Mouse (Mus musculus) forebrain, embryonic 15.5 days (tissue): Measurements from ENCODE around the gene Bbs9. TPM values are rescaled to one million over a fixed set of nuclear protein-coding genes. Genes with fewer than 3 reads are reported as not detected.

Source experiments
- ATAC-seq: fragments of 200-750 bp; cut with Nextera tagmentation; replicated peaks from 2 replicates; pipeline ENCODE4 v1.8.0; 2017; ENCODE audit warnings: mild to moderate bottlenecking, moderate TSS enrichment, moderate library complexity
- H3K27ac ChIP-seq: fragments of 300-500 bp; sonication (generic); replicated peaks from 2 replicates; pipeline ENCODE4 v1.5.1; 2015; ENCODE audit warnings: mild to moderate bottlenecking, inconsistent platforms
- H3K27me3 ChIP-seq: fragments of 300-500 bp; sonication (generic); 2 replicates; pipeline ENCODE4 v1.6.1; 2015; ENCODE audit warnings: inconsistent platforms
- H3K36me3 ChIP-seq: fragments of 300-500 bp; sonication (generic); 2 replicates; pipeline ENCODE4 v1.6.1; 2015; ENCODE audit warnings: mild to moderate bottlenecking, inconsistent platforms
- H3K4me1 ChIP-seq: fragments of 300-500 bp; sonication (generic); 2 replicates; pipeline ENCODE4 v1.6.1; 2015; ENCODE audit warnings: inconsistent platforms
- H3K4me2 ChIP-seq: fragments of 300-500 bp; sonication (generic); replicated peaks from 2 replicates; pipeline ENCODE4 v1.6.1; 2015; ENCODE audit warnings: mild to moderate bottlenecking, inconsistent platforms
- H3K4me3 ChIP-seq: fragments of 300-500 bp; sonication (generic); 2 replicates; pipeline ENCODE4 v1.5.1; 2015; ENCODE audit warnings: mild to moderate bottlenecking, inconsistent platforms
- H3K9ac ChIP-seq: fragments of 300-500 bp; sonication (generic); replicated peaks from 2 replicates; pipeline ENCODE4 v1.6.1; 2015; ENCODE audit warnings: mild to moderate bottlenecking, inconsistent platforms
- H3K9me3 ChIP-seq: fragments of 300-500 bp; sonication (generic); 2 replicates; pipeline ENCODE4 v1.6.1; 2016; ENCODE audit warnings: inconsistent platforms
- WGBS: fragments of 180-500 bp; shearing (Covaris S2); methylation state at CpG from one replicate; pipeline ENCODE4 v1.1.7; 2015; ENCODE audit warnings: mixed read lengths; 5-methylcytosine and 5-hydroxymethylcytosine counted together
- polyA plus RNA-seq: library from polyadenylated mRNA; unstranded; fragments of >200 nt; fragmentation: Nextera tagmentation; extraction: Ambion mirVana; gene quantifications from 2 replicates; pipeline ENCODE4 v1.2.1, GENCODE M21; 2015

Gene Bbs9
- polyA plus RNA-seq, 1 experiment from 2014 or later = 20.8 TPM

- H3K4me1 ChIP-seq = no peaks in the 10 kb centered on the region
- H3K4me3 ChIP-seq = no peak overlapping the region
- H3K27me3 ChIP-seq = no peaks in the 10 kb centered on the region
- no peak overlapping the region for H3K4me2 ChIP-seq
- no peaks in the 10 kb centered on the region for H3K9me3 ChIP-seq
- H3K27ac ChIP-seq = no peak overlapping the region
- 0 out of 2 replicates have a peak, but pooled peaks have one; percentile 19 for ATAC-seq
- WGBS = 58% methylated on average over 9 of the region's 9 CpGs
- no peaks in the 10 kb centered on the region for H3K36me3 ChIP-seq
- H3K9ac ChIP-seq = no peak overlapping the region
Measured at GRCm38 (mm10) chr9:22624966-22625365, 149.5 kb downstream of the Bbs9 start.

GRCm38 (mm10) chr9:22626014-22626413 lies 150.5 kb downstream of the Bbs9 start:
- Histone ChIP-seq H3K9me3 (no peaks in the 10 kb centered on the region), H3K4me2 (no peak overlapping the region), H3K27me3 (no peaks in the 10 kb centered on the region), H3K9ac (no peak overlapping the region), H3K27ac (no peak overlapping the region), H3K36me3 (no peaks in the 10 kb centered on the region), H3K4me1 (no peaks in the 10 kb centered on the region), H3K4me3 (no peak overlapping the region)
- ATAC-seq = no peak
- 92% methylated on average over 3 of the region's 3 CpGs for WGBS

DNA sequence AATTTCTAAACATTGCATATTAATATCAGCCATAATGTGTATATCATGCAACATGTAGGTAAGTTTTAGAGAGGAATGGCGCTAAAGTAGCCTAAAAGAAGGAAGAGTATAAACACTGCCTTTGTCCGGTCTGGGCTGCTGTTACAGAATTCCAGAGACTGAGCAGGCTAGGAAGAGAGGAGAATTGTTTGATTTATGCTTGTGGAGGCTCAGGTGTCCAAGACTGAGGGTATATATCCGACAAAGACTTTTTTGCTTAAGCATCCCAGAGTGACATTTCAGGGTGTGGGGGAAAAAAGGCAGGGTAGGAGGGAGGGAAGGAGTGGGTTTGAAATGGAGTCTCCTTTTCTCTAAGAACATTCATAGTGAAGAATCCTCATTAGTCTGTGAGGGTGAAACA lies 152.4 kb downstream of the Bbs9 start:
- H3K4me2 ChIP-seq = no peak overlapping the region
- no peak overlapping the region for H3K27ac ChIP-seq
- ATAC-seq = no peak
- no peak overlapping the region for H3K4me3 ChIP-seq
- H3K9me3 ChIP-seq = no peaks in the 10 kb centered on the region
- WGBS = 82% methylated on average over 3 of the region's 3 CpGs
- no peaks in the 10 kb centered on the region for H3K4me1 ChIP-seq
- no peaks in the 10 kb centered on the region for H3K36me3 ChIP-seq
- H3K27me3 ChIP-seq = no peaks in the 10 kb centered on the region
- H3K9ac ChIP-seq = no peak overlapping the region

GRCm38 (mm10) chr9:22632800-22633485 lies 157.4 kb downstream of the Bbs9 start:
- WGBS = 89% methylated on average over 9 of the region's 9 CpGs
- no peak overlapping the region for H3K27ac ChIP-seq
- no peaks in the 10 kb centered on the region for H3K4me1 ChIP-seq
- no peak overlapping the region for H3K4me2 ChIP-seq
- no peaks in the 10 kb centered on the region for H3K9me3 ChIP-seq
- ATAC-seq = no peak
- no peaks in the 10 kb centered on the region for H3K36me3 ChIP-seq
- no peak overlapping the region for H3K4me3 ChIP-seq
- no peak overlapping the region for H3K9ac ChIP-seq
- H3K27me3 ChIP-seq = no peaks in the 10 kb centered on the region

DNA sequence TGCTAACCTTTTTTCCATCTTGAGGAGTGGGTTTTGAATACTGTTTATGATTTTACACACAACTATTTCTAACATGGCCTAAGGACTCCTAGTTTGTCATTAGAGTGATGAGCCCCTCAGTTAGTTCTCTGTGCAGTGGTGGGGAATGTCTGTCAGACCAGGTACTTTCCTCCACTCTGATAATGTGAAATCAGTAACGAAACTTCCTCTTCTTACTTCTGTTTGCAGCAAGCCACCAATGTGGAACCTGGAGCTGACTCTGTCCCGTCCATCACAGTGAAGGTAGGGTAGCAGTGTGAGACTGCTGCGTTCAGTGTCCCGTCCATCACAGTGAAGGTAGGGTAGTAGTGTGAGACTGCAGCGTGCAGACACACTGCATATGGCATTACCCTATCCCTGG lies 163.0 kb downstream of the Bbs9 start:
- H3K27ac ChIP-seq = no peak overlapping the region
- H3K4me2 ChIP-seq = no peak overlapping the region
- ATAC-seq = no peak
- no peaks in the 10 kb centered on the region for H3K36me3 ChIP-seq
- no peaks in the 10 kb centered on the region for H3K9me3 ChIP-seq
- no peaks in the 10 kb centered on the region for H3K27me3 ChIP-seq
- no peak overlapping the region for H3K4me3 ChIP-seq
- H3K4me1 ChIP-seq = no peaks in the 10 kb centered on the region
- 93% methylated on average over 5 of the region's 5 CpGs for WGBS
- no peak overlapping the region for H3K9ac ChIP-seq

DNA sequence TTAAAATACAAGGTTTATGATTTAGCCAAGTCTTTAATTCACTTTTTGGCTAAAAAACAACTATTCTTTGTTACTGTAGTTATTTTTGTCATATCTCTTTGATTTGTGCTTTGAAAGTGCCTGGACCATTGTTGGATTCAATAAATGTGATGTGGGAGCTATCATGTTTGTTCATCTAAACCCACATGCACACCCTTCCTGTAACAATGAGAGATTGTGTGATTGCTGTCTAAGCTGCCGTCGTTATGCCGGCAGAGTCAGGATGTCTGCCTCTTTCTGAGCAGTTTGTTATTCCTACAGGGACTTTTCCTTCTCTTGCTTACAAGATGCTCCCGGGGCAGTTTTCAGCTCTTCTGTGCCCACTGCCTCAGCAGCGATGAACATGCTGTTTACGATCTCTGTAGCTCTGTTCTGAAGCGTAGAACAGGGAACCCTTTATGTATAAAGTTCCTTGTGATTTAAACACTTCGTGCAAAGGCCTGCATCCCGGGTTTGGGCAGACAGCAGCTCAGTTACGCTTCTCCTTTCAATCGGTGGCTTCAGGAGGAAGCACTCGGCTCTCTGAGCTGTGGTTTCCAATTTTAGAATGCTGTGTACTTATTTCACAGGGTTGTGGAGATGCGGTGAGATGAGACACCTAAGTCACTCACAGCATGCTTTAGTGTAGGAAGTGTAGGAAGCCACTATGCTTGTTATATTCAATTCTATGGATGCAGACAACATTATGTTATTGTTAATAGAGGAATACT lies 165.3 kb downstream of the Bbs9 start:
- Histone ChIP-seq H3K9ac (no peak overlapping the region), H3K4me1 (no peaks in the 10 kb centered on the region), H3K9me3 (no peaks in the 10 kb centered on the region), H3K27me3 (no peaks in the 10 kb centered on the region), H3K27ac (no peak overlapping the region; the same call in 1 of the 2 replicates), H3K4me3 (no peak overlapping the region), H3K36me3 (no peaks in the 10 kb centered on the region), H3K4me2 (no peak overlapping the region)
- 62% methylated on average over 13 of the region's 13 CpGs for WGBS
- no peak for ATAC-seq

GRCm38 (mm10) chr9:22645844-22646390 lies 170.4 kb downstream of the Bbs9 start:
- H3K9me3 ChIP-seq = no peaks in the 10 kb centered on the region
- WGBS = 93% methylated on average over 6 of the region's 6 CpGs
- no peaks in the 10 kb centered on the region for H3K36me3 ChIP-seq

DNA sequence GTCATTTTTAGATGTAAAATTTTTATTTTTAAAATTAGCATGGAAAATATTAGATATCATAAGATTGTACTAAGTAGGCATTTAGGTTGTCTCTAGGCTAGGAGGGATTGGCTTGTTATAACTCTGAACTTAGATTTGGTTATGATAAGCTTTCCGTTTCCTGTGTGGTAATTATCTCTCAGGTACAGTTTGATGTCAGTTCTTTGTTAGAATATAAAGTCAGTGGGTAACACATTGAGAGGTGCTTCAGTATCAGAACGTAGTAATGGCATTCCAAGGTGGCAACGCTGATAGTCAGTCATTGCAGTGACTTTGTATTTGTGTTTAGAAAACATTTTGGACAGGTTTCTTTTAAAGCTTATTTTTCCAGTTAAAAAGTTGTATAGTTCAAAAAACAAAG lies 170.9 kb downstream of the Bbs9 start:
- no peak overlapping the region for H3K4me3 ChIP-seq
- H3K9me3 ChIP-seq = no peaks in the 10 kb centered on the region
- no peak overlapping the region for H3K4me2 ChIP-seq
- no peaks in the 10 kb centered on the region for H3K36me3 ChIP-seq
- no peak overlapping the region for H3K27ac ChIP-seq
- no peaks in the 10 kb centered on the region for H3K27me3 ChIP-seq
- WGBS = 89% methylated on average over 3 of the region's 3 CpGs
- H3K4me1 ChIP-seq = no peaks in the 10 kb centered on the region
- no peak for ATAC-seq
- no peak overlapping the region for H3K9ac ChIP-seq

More at GRCm38 (mm10) chr9:22645844-22646390, 170.4 kb downstream of the Bbs9 start:
- ATAC-seq = no peak
- Histone ChIP-seq H3K27ac (no peak overlapping the region), H3K27me3 (no peaks in the 10 kb centered on the region), H3K4me3 (no peak overlapping the region), H3K4me2 (no peak overlapping the region), H3K9ac (no peak overlapping the region), H3K4me1 (no peaks in the 10 kb centered on the region)

- Histone ChIP-seq H3K36me3 (no peaks in the 10 kb centered on the region), H3K27ac (no peak overlapping the region)
- 98% methylated on average over 3 of the region's 3 CpGs for WGBS
Measured at GRCm38 (mm10) chr9:22648163-22648562, 172.6 kb downstream of the Bbs9 start.

GRCm38 (mm10) chr9:22649606-22650005 lies 174.1 kb downstream of the Bbs9 start:
- Histone ChIP-seq H3K4me3 (no peak overlapping the region), H3K4me1 (no peaks in the 10 kb centered on the region), H3K36me3 (no peaks in the 10 kb centered on the region), H3K9me3 (no peaks in the 10 kb centered on the region), H3K27ac (no peak overlapping the region), H3K27me3 (no peaks in the 10 kb centered on the region), H3K9ac (no peak overlapping the region), H3K4me2 (no peak overlapping the region)
- no peak for ATAC-seq
- 90% methylated on average over 10 of the region's 10 CpGs for WGBS

More at GRCm38 (mm10) chr9:22648163-22648562, 172.6 kb downstream of the Bbs9 start:
- Histone ChIP-seq H3K9me3 (no peaks in the 10 kb centered on the region), H3K27me3 (no peaks in the 10 kb centered on the region), H3K4me3 (no peak overlapping the region), H3K4me2 (no peak overlapping the region), H3K9ac (no peak overlapping the region), H3K4me1 (no peaks in the 10 kb centered on the region)
- ATAC-seq = no peak

DNA sequence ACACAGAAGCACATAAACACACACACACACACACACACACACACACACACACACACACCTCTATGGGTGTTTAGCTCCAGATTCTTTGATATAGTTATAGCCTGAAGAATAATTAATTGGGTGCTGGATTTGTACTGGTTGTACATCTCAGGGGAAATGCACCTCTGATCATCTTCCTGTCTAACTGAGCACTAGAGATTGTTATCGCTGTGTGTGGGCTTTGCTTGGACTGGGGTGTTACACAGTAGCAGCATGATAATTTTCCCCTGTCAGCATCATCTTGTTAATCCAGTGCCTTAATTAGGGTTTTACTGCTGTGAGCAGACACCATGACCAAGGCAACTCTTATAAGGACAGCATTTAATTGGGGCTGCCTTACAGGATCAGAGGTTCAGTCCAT lies 175.3 kb downstream of the Bbs9 start:
- H3K27me3 ChIP-seq = no peaks in the 10 kb centered on the region
- no peaks in the 10 kb centered on the region for H3K9me3 ChIP-seq
- WGBS = 95% methylated on average over 1 of the region's 1 CpGs
- no peak overlapping the region for H3K4me2 ChIP-seq
- H3K9ac ChIP-seq = no peak overlapping the region
- H3K36me3 ChIP-seq = no peaks in the 10 kb centered on the region
- H3K4me1 ChIP-seq = no peaks in the 10 kb centered on the region
- H3K27ac ChIP-seq = no peak overlapping the region
- ATAC-seq = no peak
- H3K4me3 ChIP-seq = no peak overlapping the region

DNA sequence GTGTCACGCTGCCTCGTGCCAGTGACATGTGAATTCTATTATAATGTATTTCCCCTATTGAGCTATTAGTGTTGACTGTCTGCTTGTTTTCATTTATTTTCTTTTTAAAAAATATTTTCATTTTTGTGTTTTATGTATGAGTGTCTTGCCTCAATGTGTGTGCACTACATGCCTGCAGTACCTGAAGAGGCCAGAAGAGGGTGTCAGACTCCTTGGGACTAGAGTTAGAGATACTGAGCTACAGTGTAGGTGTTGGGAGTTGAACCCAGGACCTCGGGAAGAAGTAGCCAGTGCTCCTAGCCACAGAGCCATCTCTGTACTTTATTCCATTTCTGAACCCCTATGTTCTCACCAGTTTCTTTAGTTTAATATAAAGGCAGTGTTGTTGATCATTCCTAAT lies 176.1 kb downstream of the Bbs9 start:
- H3K27ac ChIP-seq = no peak overlapping the region
- no peak for ATAC-seq
- H3K4me3 ChIP-seq = no peak overlapping the region
- no peaks in the 10 kb centered on the region for H3K9me3 ChIP-seq
- H3K4me2 ChIP-seq = no peak overlapping the region
- no peak overlapping the region for H3K9ac ChIP-seq
- H3K36me3 ChIP-seq = no peaks in the 10 kb centered on the region
- WGBS = 93% methylated on average over 3 of the region's 3 CpGs
- H3K4me1 ChIP-seq = no peaks in the 10 kb centered on the region
- no peaks in the 10 kb centered on the region for H3K27me3 ChIP-seq
